Comparison of ENCODE assay signal across 8 mouse cellular contexts in genomic region chr5:53355069-53355468, GRCm38 (mm10).
DNase-seq lines count a peak whose midpoint lies in the region; ATAC-seq lines count a peak whose summit lies in the region.

No protein-coding gene starts in this region.

- no peaks in the 10 kb centered on the region for H3K9me3 ChIP-seq in midbrain, embryonic 11.5 days (ENCODE audit: control insufficient read depth, low read length)

- WGBS in midbrain, embryonic 11.5 days: 0% methylated on average over 6 of the region's 6 CpGs

- no peaks in the 10 kb centered on the region for H3K36me3 ChIP-seq in midbrain, embryonic 11.5 days (ENCODE audit: control insufficient read depth, insufficient read depth, low read length)

- H3K4me2 ChIP-seq in midbrain, embryonic 11.5 days: no peak overlapping the region

- H3K27ac ChIP-seq in midbrain, embryonic 11.5 days (ENCODE audit: low read depth, low read length): no peak overlapping the region

- H3K4me1 ChIP-seq in midbrain, embryonic 11.5 days (ENCODE audit: control insufficient read depth, insufficient read depth, low read length): peaks cover 2% of the 10 kb centered on the region; the same call in 1 of the 2 replicates

- DNase-seq in adrenal gland, adult 18-20 months (ENCODE audit: low spot score in 2 of 2): peak; percentile 78 to 79
- DNase-seq in embryo, embryonic 11 days: peak; percentile 87
- peak; percentile 58 for DNase-seq in kidney, adult 11 months
- peak; percentile 87 for DNase-seq in left cerebral cortex, postnatal 4 days
- DNase-seq in midbrain, embryonic 11.5 days (ENCODE audit: low spot score, missing footprints): peak; percentile 96
- DNase-seq in right cerebral cortex, postnatal 4 days: peak; percentile 89
- DNase-seq in urinary bladder, postnatal 4 days (ENCODE audit: low spot score in 2 of 2): peak; percentile 76 to 87

- ATAC-seq in granulocyte monocyte progenitor cell, adult 5-6 weeks (replicated peaks; ENCODE audit: poor library complexity, severe bottlenecking): peak; percentile 98
- peak; percentile 90 for ATAC-seq in midbrain, embryonic 11.5 days (ENCODE audit: low FRiP score)

- no peaks in the 10 kb centered on the region for H3K27me3 ChIP-seq in midbrain, embryonic 11.5 days (ENCODE audit: control insufficient read depth, insufficient read depth, low read length)

- H3K4me3 ChIP-seq in midbrain, embryonic 11.5 days (ENCODE audit: low read depth, low read length): no peak overlapping the region

- H3K9ac ChIP-seq in midbrain, embryonic 11.5 days (ENCODE audit: low read length): no peak overlapping the region

- intact Hi-C loops in left cerebral cortex, postnatal 4 days (cut with DNase I): loop anchor here (2.0 kb wide), 1 partner anchor 240 kb away; no protein-coding TSS in a partner anchor
